Mouse (Mus musculus) bone marrow, adult 2 months (tissue): Measurements from ENCODE around the gene Stim1.

Experiments used
- CTCF ChIP-seq: fragments of 200-500 bp; IDR thresholded peaks from 2 replicates; pipeline ENCODE4 v1.5.1; 2011; ENCODE audit warnings: low read length, control low read depth; ENCODE audit not compliant: control insufficient read depth, insufficient read depth
- POLR2A ChIP-seq: fragments of 200-500 bp; IDR thresholded peaks from 2 replicates; pipeline ENCODE4 v1.6.1; 2011; ENCODE audit warnings: low read depth, mild to moderate bottlenecking, control low read depth, low read length, borderline replicate concordance; ENCODE audit not compliant: control insufficient read depth

- TF ChIP-seq POLR2A (no peak), CTCF (no peak)
Measured at GRCm38 (mm10) chr7:102396331-102396730, 128.7 kb downstream of the Stim1 start.
